Mouse (Mus musculus) bone marrow macrophage, adult 2 months (primary cell): ENCODE measurements around the gene Gda.

Experiments
- CTCF ChIP-seq: IDR thresholded peaks from 2 replicates; pipeline ENCODE4 v1.5.1; 2012; ENCODE audit warnings: low read depth, mild to moderate bottlenecking, low read length, moderate library complexity
- POLR2A ChIP-seq: IDR thresholded peaks from 2 replicates; pipeline ENCODE4 v1.6.1; 2012; ENCODE audit warnings: mild to moderate bottlenecking, low read depth, low read length, borderline replicate concordance

GRCm38 (mm10) chr19:21379195-21379594 lies 94.0 kb downstream of the Gda start:
- no peak for TF ChIP-seq CTCF
- no peak for TF ChIP-seq POLR2A
